Mouse (Mus musculus) layer of hippocampus, adult 2 months (tissue): ENCODE measurements around the gene Bicd2. TPM values are rescaled to one million over a fixed set of nuclear protein-coding genes. Genes with fewer than 3 reads are reported as not detected.

Experiments used
- DNase-seq, 2 experiments: peaks; one replicate each; pipeline ENCODE4 v3.0.0; 2022; ENCODE audit warnings: low spot score in 2 of 2
- H3K27ac ChIP-seq: fragments of 200-600 bp; 2 replicates; pipeline ENCODE4 v1.8.1; 2022
- H3K4me3 ChIP-seq: fragments of 200-600 bp; 2 replicates; pipeline ENCODE4 v1.8.1; 2022; ENCODE audit warnings: mild to moderate bottlenecking
- CTCF ChIP-seq: fragments of 200-600 bp; conservative IDR thresholded peaks from 2 replicates; pipeline ENCODE4 v1.8.1; 2022; ENCODE audit warnings: antibody characterized with exemption, mild to moderate bottlenecking, moderate library complexity
- total RNA-seq, 2 experiments: library from RNA; stranded (reverse); gene quantifications; 2 replicates each; pipeline ENCODE4 v1.2.3; 2021

Bicd2 gene
- total RNA-seq, 2 experiments from 2014 or later, result 55.2 to 55.3 TPM

DNA sequence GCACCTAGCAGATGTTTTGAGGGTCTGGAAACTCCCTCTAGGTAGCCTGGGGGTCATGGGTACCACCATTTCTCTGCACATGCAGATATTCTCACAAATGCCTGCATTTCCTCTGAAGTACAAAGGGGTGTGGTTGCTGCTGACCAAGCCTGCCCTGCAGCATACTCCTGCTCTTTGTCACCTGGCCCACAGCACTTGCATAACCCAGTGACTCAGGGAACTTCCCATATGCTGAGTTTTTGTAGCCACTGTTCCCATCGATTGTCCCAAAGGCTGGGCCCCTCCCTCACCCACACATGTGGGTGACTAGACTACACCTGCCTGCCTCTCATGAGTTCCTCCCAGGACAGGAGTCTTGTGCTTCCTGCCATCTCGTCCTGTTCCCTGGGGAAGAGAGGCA, 61.2 kb downstream of the Bicd2 start:
- Histone ChIP-seq H3K27ac (no peak overlapping the region), H3K4me3 (no peak overlapping the region)
- no peak for DNase-seq
- no peak for TF ChIP-seq CTCF

DNA sequence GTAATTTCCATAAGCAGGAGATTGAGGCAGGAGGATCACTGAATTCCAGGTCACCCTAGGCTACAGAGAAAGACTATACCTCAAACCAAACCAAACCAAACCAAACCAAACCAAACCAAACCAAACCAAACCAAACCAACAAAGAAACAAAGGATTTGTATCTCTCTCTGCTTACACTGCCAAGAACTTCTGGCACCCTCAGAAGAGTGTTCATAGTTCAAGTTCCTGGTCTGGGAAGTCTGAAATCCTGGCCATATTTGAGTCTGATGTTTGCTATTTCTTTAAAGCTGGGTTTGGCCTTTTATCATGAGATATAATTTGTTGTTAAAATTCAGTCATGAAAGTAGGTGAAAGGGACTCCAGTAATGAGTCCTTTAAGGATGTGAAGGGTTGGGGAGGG, 66.4 kb downstream of the Bicd2 start:
- Histone ChIP-seq H3K27ac (no peak overlapping the region), H3K4me3 (no peak overlapping the region)
- no peak for DNase-seq
- no peak for TF ChIP-seq CTCF

GRCm38 (mm10) chr13:49420754-49421605, 79.6 kb downstream of the Bicd2 start, which contains the start of gene Ippk:
Ippk (plus strand) TSS chr13:49421249.
- Histone ChIP-seq H3K27ac (peak within 1 kb of the TSS; percentile 95), H3K4me3 (peak within 1 kb of the TSS; percentile 93)
- peak; percentile 99 for DNase-seq
- TF ChIP-seq CTCF, result peak; percentile 35

DNA sequence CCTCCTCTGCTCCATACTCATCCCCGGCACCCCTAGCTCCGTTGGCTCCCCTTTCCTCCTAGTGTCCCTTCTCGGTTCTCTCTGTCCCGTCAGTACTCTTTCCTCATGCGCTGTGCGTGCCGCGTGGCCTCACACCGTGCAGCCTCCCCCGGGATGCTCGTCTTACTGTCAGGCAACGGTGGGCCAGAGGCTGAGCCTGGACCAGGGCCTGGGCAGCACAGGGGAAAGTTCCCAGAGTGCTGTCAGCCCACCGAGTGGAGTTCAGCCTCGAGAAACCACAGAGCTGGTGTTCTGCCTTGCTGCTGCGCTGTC, 80.2 kb downstream of the Bicd2 start:
- Histone ChIP-seq H3K27ac (peak overlapping the region; percentile 95), H3K4me3 (peak overlapping the region; percentile 93)
- TF ChIP-seq CTCF, result no peak
- peak in 1 of 2 experiments; percentile 38 for DNase-seq

- peak overlapping the region; percentile 93 for H3K4me3 ChIP-seq
- no peak for TF ChIP-seq CTCF
- DNase-seq, result no peak
- H3K27ac ChIP-seq, result peak overlapping the region; percentile 95
Observed at GRCm38 (mm10) chr13:49421959-49422358, 80.6 kb downstream of the Bicd2 start.

DNA sequence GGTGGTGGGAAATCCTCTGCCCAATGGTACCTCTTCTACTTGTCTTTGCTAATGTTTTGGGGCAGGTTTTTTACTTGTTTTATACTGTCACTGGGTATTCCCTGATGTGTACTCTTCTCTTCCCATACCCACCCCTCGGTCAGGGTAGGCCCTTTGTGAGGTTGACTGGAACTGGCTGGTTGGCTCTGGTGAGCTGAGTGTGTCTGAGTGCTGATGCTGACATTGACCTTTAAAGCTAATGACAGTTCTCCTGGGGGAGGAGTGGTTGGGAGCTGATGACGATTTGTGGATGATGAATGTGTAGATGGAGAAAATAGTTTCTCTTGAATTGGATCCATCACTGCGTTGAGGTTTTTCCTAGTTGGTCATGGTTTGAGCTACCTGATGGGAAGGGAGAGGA, 85.4 kb downstream of the Bicd2 start:
- Histone ChIP-seq H3K27ac (peak overlapping the region; percentile 83), H3K4me3 (no peak overlapping the region)
- DNase-seq, result no peak
- no peak for TF ChIP-seq CTCF

DNA sequence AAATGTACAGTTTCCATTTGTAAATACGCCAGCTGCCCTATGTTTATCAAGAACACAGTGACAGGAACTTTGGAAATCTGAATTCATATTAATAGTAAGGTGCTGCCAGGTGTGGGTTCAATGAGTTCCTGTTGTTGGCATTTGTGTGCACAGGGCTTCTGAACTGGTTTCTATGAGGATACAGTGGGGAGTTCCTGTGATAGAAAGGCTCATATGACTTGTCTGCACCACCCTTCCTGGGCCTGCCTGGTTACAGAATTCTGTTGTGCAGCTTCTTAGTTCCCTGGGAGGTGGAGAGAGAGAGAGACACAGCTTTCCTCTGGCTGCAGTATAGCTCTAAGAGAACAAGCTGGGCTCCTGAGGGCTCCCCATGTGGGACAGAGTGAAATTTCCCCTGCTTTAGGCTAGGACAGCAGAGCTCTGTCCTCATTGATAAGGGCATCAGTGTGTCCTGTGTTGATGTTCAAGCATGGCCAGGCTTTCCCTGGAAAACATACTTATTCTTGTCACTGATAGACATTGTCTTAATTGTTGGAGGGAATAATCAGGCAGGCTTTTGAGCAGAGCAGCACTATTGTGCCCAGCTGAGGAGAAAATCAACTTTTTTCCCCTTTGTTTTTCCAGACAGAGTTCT, 86.8 kb downstream of the Bicd2 start:
- TF ChIP-seq CTCF, result no peak; the same call in 1 of the 2 replicates
- DNase-seq, result no peak
- Histone ChIP-seq H3K27ac (peak overlapping the region; percentile 83), H3K4me3 (no peak overlapping the region)

DNA sequence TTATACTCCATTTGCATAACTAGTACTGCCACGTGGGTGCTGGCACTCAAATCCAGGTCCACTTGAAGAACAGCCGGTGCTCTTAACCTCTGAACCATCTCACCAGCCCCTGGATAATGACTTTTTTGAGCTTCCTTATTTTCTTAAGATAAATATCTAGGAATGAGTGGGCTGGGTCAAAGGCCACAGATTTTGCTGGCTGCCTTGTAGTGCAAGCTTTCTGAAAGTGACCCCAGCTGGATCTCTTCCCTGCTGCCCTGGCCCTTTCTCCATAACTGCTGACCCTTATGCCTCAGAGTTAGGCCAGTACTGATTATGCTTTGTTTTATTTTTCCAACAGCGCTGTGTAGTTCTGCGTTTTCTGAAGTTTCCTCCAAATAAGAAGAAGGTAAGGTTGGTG, 89.1 kb downstream of the Bicd2 start:
- Histone ChIP-seq H3K4me3 (no peak overlapping the region), H3K27ac (peak overlapping the region; percentile 83)
- TF ChIP-seq CTCF, result no peak
- DNase-seq, result no peak

- peak overlapping the region; percentile 83 for H3K27ac ChIP-seq
- DNase-seq, result peak in 1 of 2 experiments; percentile 39
- no peak for TF ChIP-seq CTCF
- H3K4me3 ChIP-seq, result no peak overlapping the region
Observed at GRCm38 (mm10) chr13:49433268-49434029, 92.1 kb downstream of the Bicd2 start.

- no peak for TF ChIP-seq CTCF
- DNase-seq, result no peak
- H3K4me3 ChIP-seq, result no peak overlapping the region
- H3K27ac ChIP-seq, result peak overlapping the region; percentile 77
Observed at GRCm38 (mm10) chr13:49435745-49436144, 94.4 kb downstream of the Bicd2 start.

- H3K27ac ChIP-seq, result peak overlapping the region; percentile 77
- peak; percentile 37 to 41 for DNase-seq
Observed at GRCm38 (mm10) chr13:49436170-49436569, 94.8 kb downstream of the Bicd2 start.

More at GRCm38 (mm10) chr13:49436170-49436569, 94.8 kb downstream of the Bicd2 start:
- no peak overlapping the region for H3K4me3 ChIP-seq
- no peak for TF ChIP-seq CTCF

Other genes starting within 250 kb of the Bicd2 start
- 100 to 1,000 TPM in 1 of 2 experiments, 10 to 100 TPM in 1; 99.2 to 101 TPM for gene Wnk2, start 193.6 kb upstream of the Bicd2 start, total RNA-seq
- gene Ninj1, start 154.1 kb upstream of the Bicd2 start, total RNA-seq, result 10 to 100 TPM; 17.9 to 20.3 TPM
- 10 to 100 TPM; 14.8 to 15.3 TPM for gene Card19, start 125.5 kb upstream of the Bicd2 start, total RNA-seq
- gene Susd3, start 92.9 kb upstream of the Bicd2 start, total RNA-seq, result 1 to 10 TPM; 1.7 TPM
- 1 to 10 TPM; 5.6 to 7.1 TPM for gene Fgd3, start 21.3 kb upstream of the Bicd2 start, total RNA-seq
- gene Ippk, start 79.7 kb downstream of the Bicd2 start, total RNA-seq, result 10 to 100 TPM; 33.1 to 41.0 TPM
- 1 to 10 TPM in 1 of 2 experiments, under 1 TPM in 1; 0.79 to 1.7 TPM for gene Tes3-ps, start 151.7 kb downstream of the Bicd2 start, total RNA-seq
- 1 to 10 TPM; 6.5 to 8.1 TPM for gene Ecm2, start 163.2 kb downstream of the Bicd2 start, total RNA-seq
- gene Aspn, start 202.9 kb downstream of the Bicd2 start, total RNA-seq, result 1 to 10 TPM in 1 of 2 experiments, under 1 TPM in 1; 0.83 to 1.2 TPM
- gene Omd, start 240.9 kb downstream of the Bicd2 start, total RNA-seq, result under 1 TPM; 0.31 to 0.59 TPM